Mouse (Mus musculus): ENCODE data around the gene 2810004N23Rik. TPM values are rescaled to one million over a fixed set of nuclear protein-coding genes. Genes with fewer than 3 reads are reported as not detected.

The 2810004N23Rik gene
- total and polyA plus RNA-seq, 2 experiments from 2014 or later = 20.3 to 20.6 TPM

GRCm38 (mm10) chr8:124835848-124836247 lies 27.1 kb downstream of the 2810004N23Rik start:
- Histone ChIP-seq H3K36me3 (ENCODE audit: insufficient read depth, low read length) (peaks cover 21% of the 10 kb centered on the region), H3K27me3 (ENCODE audit: insufficient read depth, low read length) (no peaks in the 10 kb centered on the region), H3K4me2 (ENCODE audit: low read depth, low read length, poor library complexity, severe bottlenecking) (no peak overlapping the region), H3K4me3 (ENCODE audit: low read depth, low read length) (no peak overlapping the region), H3K4me1 (ENCODE audit: insufficient read depth, low read length) (no peaks in the 10 kb centered on the region), H3K27ac (ENCODE audit: low read depth, low read length) (no peak overlapping the region), H3K9me3 (ENCODE audit: low read length) (no peaks in the 10 kb centered on the region), H3K9ac (replicated peaks; ENCODE audit: low read length, poor library complexity, severe bottlenecking) (no peak overlapping the region)
- TF ChIP-seq CTCF (IDR thresholded peaks at IDR 0.05) = no peak
- ATAC-seq (ENCODE audit: low FRiP score) = no peak
- no peak for DNase-seq (ENCODE audit: low spot score)

GRCm38 (mm10) chr8:124833430-124834205 lies 29.3 kb downstream of the 2810004N23Rik start:
- DNase-seq (ENCODE audit: low spot score) (no peak), ATAC-seq (ENCODE audit: low FRiP score) (no peak)
- no peaks in the 10 kb centered on the region for H3K4me1 ChIP-seq (ENCODE audit: insufficient read depth, low read length)
- no peak overlapping the region for H3K4me3 ChIP-seq (ENCODE audit: low read depth, low read length)
- 0 out of 2 replicates have a peak overlapping the region, but pooled peaks have one; percentile 2 for H3K4me2 ChIP-seq (ENCODE audit: low read depth, low read length, poor library complexity, severe bottlenecking)
- TF ChIP-seq CTCF (IDR thresholded peaks at IDR 0.05) = peak; percentile 7; the same call in 1 of the 2 replicates
- peaks cover 24% of the 10 kb centered on the region for H3K36me3 ChIP-seq (ENCODE audit: insufficient read depth, low read length)
- H3K27me3 ChIP-seq (ENCODE audit: insufficient read depth, low read length) = no peaks in the 10 kb centered on the region
- no peaks in the 10 kb centered on the region for H3K9me3 ChIP-seq (ENCODE audit: low read length)
- no peak overlapping the region for H3K9ac ChIP-seq (replicated peaks; ENCODE audit: low read length, poor library complexity, severe bottlenecking)
- 45% methylated on average over 15 of the region's 15 CpGs for WGBS
- no peak overlapping the region for H3K27ac ChIP-seq (ENCODE audit: low read depth, low read length)

GRCm38 (mm10) chr8:124831941-124832340 lies 31.0 kb downstream of the 2810004N23Rik start:
- ATAC-seq (ENCODE audit: low FRiP score) = no peak
- no peak for TF ChIP-seq CTCF (IDR thresholded peaks at IDR 0.05)
- no peak overlapping the region for H3K4me2 ChIP-seq (ENCODE audit: low read depth, low read length, poor library complexity, severe bottlenecking)
- no peaks in the 10 kb centered on the region for H3K4me1 ChIP-seq (ENCODE audit: insufficient read depth, low read length)
- no peaks in the 10 kb centered on the region for H3K9me3 ChIP-seq (ENCODE audit: low read length)
- 90% methylated on average over 6 of the region's 6 CpGs for WGBS
- no peak overlapping the region for H3K9ac ChIP-seq (replicated peaks; ENCODE audit: low read length, poor library complexity, severe bottlenecking)
- no peak overlapping the region for H3K4me3 ChIP-seq (ENCODE audit: low read depth, low read length)
- H3K27ac ChIP-seq (ENCODE audit: low read depth, low read length) = no peak overlapping the region
- DNase-seq (ENCODE audit: low spot score) = no peak
- H3K27me3 ChIP-seq (ENCODE audit: insufficient read depth, low read length) = no peaks in the 10 kb centered on the region
- peaks cover 30% of the 10 kb centered on the region for H3K36me3 ChIP-seq (ENCODE audit: insufficient read depth, low read length)

- ATAC-seq (ENCODE audit: low FRiP score) (no peak), DNase-seq (ENCODE audit: low spot score) (no peak)
- H3K27ac ChIP-seq (ENCODE audit: low read depth, low read length) = no peak overlapping the region
- no peak overlapping the region for H3K4me2 ChIP-seq (ENCODE audit: low read depth, low read length, poor library complexity, severe bottlenecking)
- no peaks in the 10 kb centered on the region for H3K27me3 ChIP-seq (ENCODE audit: insufficient read depth, low read length)
- WGBS = 81% methylated on average over 6 of the region's 6 CpGs
- no peak overlapping the region for H3K9ac ChIP-seq (replicated peaks; ENCODE audit: low read length, poor library complexity, severe bottlenecking)
- no peak overlapping the region for H3K4me3 ChIP-seq (ENCODE audit: low read depth, low read length)
- H3K36me3 ChIP-seq (ENCODE audit: insufficient read depth, low read length) = peaks cover 34% of the 10 kb centered on the region
- no peak for TF ChIP-seq CTCF (IDR thresholded peaks at IDR 0.05)
- H3K4me1 ChIP-seq (ENCODE audit: insufficient read depth, low read length) = no peaks in the 10 kb centered on the region
- no peaks in the 10 kb centered on the region for H3K9me3 ChIP-seq (ENCODE audit: low read length)
These were observed 31.4 kb downstream of the 2810004N23Rik start for GRCm38 (mm10) chr8:124831531-124831930.

- Histone ChIP-seq H3K27me3 (ENCODE audit: insufficient read depth, low read length) (no peaks in the 10 kb centered on the region), H3K9me3 (ENCODE audit: low read length) (no peaks in the 10 kb centered on the region), H3K4me2 (ENCODE audit: low read depth, low read length, poor library complexity, severe bottlenecking) (no peak overlapping the region), H3K4me3 (ENCODE audit: low read depth, low read length) (no peak overlapping the region), H3K4me1 (ENCODE audit: insufficient read depth, low read length) (no peaks in the 10 kb centered on the region), H3K9ac (replicated peaks; ENCODE audit: low read length, poor library complexity, severe bottlenecking) (no peak overlapping the region), H3K36me3 (ENCODE audit: insufficient read depth, low read length) (peaks cover 44% of the 10 kb centered on the region), H3K27ac (ENCODE audit: low read depth, low read length) (no peak overlapping the region)
- ATAC-seq (ENCODE audit: low FRiP score) (no peak), DNase-seq (ENCODE audit: low spot score) (no peak)
- WGBS = 85% methylated on average over 13 of the region's 13 CpGs
- no peak for TF ChIP-seq CTCF (IDR thresholded peaks at IDR 0.05)
These were observed 32.9 kb downstream of the 2810004N23Rik start for GRCm38 (mm10) chr8:124830050-124830449.

- DNase-seq (ENCODE audit: low spot score) = peak; percentile 10
- Histone ChIP-seq H3K27me3 (ENCODE audit: insufficient read depth, low read length) (no peaks in the 10 kb centered on the region), H3K9ac (replicated peaks; ENCODE audit: low read length, poor library complexity, severe bottlenecking) (no peak overlapping the region), H3K9me3 (ENCODE audit: low read length) (no peaks in the 10 kb centered on the region), H3K27ac (ENCODE audit: low read depth, low read length) (no peak overlapping the region), H3K36me3 (ENCODE audit: insufficient read depth, low read length) (peaks cover 57% of the 10 kb centered on the region), H3K4me2 (ENCODE audit: low read depth, low read length, poor library complexity, severe bottlenecking) (no peak overlapping the region), H3K4me3 (ENCODE audit: low read depth, low read length) (no peak overlapping the region), H3K4me1 (ENCODE audit: insufficient read depth, low read length) (no peaks in the 10 kb centered on the region)
- ATAC-seq (ENCODE audit: low FRiP score) = no peak
- 81% methylated on average over 24 of the region's 24 CpGs for WGBS
- TF ChIP-seq CTCF (IDR thresholded peaks at IDR 0.05) = no peak
These were observed 34.2 kb downstream of the 2810004N23Rik start for GRCm38 (mm10) chr8:124828561-124829240.
